Mouse (Mus musculus): Measurements from ENCODE around the gene Olfr545. TPM values are rescaled to one million over a fixed set of nuclear protein-coding genes. Genes with fewer than 3 reads are reported as not detected.
A peak's percentile ranks its signal among the peaks of the same experiment; 100 is the strongest.
"Not testable (repeated sequence)": the region's sequence is repeated elsewhere in the genome, so short reads cannot be mapped to it uniquely, and the experiment has no call there.

The Olfr545 gene
- polyA plus RNA-seq, 1 experiment from 2014 or later, result 0.29 TPM

DNA sequence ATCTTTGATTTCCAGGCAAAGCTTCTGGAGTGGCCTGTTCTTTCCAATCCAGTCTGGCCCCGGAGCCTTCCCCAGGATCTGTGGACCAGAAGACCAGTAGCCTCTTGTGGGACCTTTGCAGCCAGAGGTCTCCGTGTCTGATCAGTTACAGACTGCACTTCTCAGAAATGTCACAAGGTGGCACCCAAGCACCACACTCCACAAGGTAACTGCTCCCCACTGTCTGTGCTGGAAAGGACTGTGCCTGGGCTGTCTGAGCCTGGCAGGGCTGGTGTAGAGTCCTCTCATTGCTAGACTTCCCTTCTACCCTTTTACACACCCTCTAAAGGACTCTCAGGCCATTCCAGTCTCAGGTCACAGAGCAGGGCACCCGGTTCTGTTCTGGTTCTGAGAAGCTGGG lies 7.5 kb upstream of the Olfr545 start:
- Histone ChIP-seq H3K9me3 (no peaks in the 10 kb centered on the region), H3K4me3 (no peak overlapping the region), H3K27ac (no peak overlapping the region), H3K4me1 (replicated peaks) (no peaks in the 10 kb centered on the region), H3K27me3 (ENCODE audit: insufficient read depth, poor library complexity, severe bottlenecking) (peaks cover 14% of the 10 kb centered on the region), H3K36me3 (no peaks in the 10 kb centered on the region)
- DNase-seq (ENCODE audit: low spot score), result peak; percentile 78
- WGBS, result 50% methylated on average over 3 of the region's 3 CpGs

DNA sequence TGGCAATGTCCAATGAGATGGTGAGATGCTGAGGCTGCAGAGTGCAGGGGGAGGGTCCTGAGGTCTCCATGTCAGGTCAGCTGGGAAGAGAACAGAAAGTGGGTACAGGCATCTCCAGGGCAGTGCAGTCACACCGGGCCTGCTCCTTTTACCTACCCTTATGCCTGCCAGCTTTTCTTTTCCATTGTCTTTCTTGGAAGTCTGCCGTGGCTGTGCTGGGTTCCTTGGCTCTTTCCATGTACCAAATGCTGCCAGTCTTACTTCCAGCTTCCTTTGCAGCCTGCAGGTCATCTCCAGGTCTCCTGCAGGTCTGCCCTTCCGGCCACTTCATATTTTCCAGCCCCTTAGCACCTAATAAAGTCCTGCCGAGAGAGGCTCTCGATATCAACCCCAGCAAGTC lies 2.6 kb upstream of the Olfr545 start:
- Histone ChIP-seq H3K4me1 (replicated peaks) (no peaks in the 10 kb centered on the region), H3K9me3 (no peaks in the 10 kb centered on the region), H3K27me3 (ENCODE audit: insufficient read depth, poor library complexity, severe bottlenecking) (no peaks in the 10 kb centered on the region), H3K4me3 (no peak overlapping the region), H3K27ac (no peak overlapping the region), H3K36me3 (no peaks in the 10 kb centered on the region)
- 86% methylated on average over 5 of the region's 5 CpGs for WGBS
- no peak for DNase-seq (ENCODE audit: low spot score)

DNA sequence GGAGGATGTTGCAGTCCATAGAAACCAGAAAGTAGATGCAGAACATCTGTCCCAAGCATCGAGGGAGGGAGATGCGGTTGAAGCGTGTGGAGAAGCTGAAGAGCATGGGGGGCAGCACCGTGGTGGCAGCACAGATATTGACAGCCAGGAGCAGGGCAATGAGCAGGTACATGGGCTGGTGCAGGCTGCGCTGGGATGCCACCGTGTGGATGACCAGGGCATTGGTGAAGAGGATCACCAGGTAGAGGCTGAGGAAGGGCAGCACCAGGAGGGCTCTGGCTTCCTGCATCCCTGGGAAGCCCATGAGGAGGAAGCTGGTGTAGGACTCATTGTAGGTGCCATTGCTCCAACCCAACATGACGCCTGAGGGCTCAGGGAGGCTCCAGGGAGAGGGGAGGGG lies 5.0 kb downstream of the Olfr545 start:
- H3K4me1 ChIP-seq (replicated peaks); H3K4me3 ChIP-seq; DNase-seq (ENCODE audit: low spot score); H3K27me3 ChIP-seq (ENCODE audit: insufficient read depth, poor library complexity, severe bottlenecking); H3K36me3 ChIP-seq; H3K9me3 ChIP-seq; H3K27ac ChIP-seq: not testable (repeated sequence)
- 52% methylated on average over 7 of the region's 7 CpGs for WGBS

DNA sequence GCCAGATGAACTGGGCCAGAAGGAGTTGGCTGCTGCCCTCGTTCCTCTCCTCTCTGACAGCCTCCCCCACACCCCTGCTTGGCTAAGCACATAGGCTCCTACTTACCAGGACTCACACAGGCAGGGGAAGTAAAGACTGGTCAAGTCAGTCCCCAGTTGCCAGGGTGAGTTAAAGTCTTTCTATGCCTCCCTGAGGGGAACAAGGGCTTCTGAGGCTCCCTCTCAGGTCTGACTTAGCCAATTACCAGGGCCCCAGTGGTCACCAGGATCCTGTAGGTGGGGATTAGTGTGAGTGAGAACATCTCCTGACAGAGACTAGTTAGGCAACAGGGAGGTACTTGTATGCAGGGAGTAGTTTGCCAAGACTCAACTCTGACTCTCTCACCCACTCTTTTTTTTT lies 11.2 kb downstream of the Olfr545 start, which contains the start of gene Olfr544:
Olfr544 (minus strand) TSS at position 153 of the 400 bp plus-strand sequence.
- WGBS, result 69% methylated on average over 1 of the region's 1 CpGs
- no peaks in the 10 kb centered on the region for H3K9me3 ChIP-seq
- DNase-seq (ENCODE audit: low spot score), result no peak

DNA sequence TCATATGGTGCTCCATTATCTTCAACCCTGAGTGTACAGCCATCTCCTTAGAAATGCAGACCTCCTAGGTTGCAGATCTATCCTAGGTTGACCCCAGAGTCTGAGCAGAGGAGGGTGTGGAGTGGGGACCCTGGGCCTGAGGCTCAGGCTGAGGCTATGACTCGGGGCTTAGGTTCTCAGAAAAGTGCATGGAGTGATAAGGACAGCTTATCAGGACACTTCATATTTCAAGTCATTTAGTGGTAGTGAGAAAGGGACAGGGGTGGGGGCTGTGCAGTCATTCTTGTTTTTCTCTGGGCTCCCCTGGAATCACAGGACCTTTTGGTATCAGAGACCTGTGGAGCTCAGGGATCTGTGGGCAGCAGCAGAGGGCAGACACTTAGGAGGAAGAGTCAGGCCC lies 13.3 kb downstream of the Olfr545 start:
- Histone ChIP-seq H3K36me3 (no peaks in the 10 kb centered on the region), H3K4me3 (no peak overlapping the region), H3K9me3 (no peaks in the 10 kb centered on the region), H3K27ac (no peak overlapping the region), H3K27me3 (ENCODE audit: insufficient read depth, poor library complexity, severe bottlenecking) (no peaks in the 10 kb centered on the region), H3K4me1 (replicated peaks) (no peaks in the 10 kb centered on the region)
- 85% methylated on average over 1 of the region's 1 CpGs for WGBS
- DNase-seq (ENCODE audit: low spot score), result no peak

More for the DNA sequence above, 11.2 kb downstream of the Olfr545 start, which contains the start of gene Olfr544:
- no peaks in the 10 kb centered on the region for H3K4me1 ChIP-seq (replicated peaks)
- H3K36me3 ChIP-seq, result no peaks in the 10 kb centered on the region
- no peaks in the 10 kb centered on the region for H3K27me3 ChIP-seq (ENCODE audit: insufficient read depth, poor library complexity, severe bottlenecking)
- H3K27ac ChIP-seq, result no peak within 1 kb of the TSS
- no peak within 1 kb of the TSS for H3K4me3 ChIP-seq

DNA sequence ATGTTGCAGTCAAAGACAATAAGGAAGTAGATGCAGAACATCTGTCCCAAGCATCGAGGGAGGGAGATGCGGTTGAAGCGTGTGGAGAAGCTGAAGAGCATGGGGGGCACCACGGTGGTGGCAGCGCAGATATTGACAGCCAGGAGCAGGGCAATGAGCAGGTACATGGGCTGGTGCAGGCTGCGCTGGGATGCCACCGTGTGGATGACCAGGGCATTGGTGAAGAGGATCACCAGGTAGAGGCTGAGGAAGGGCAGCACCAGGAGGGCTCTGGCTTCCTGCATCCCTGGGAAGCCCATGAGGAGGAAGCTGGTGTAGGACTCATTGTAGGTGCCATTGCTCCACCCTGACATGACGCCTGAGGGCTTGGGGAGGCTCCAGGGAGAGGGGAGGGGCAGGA lies 14.6 kb downstream of the Olfr545 start:
- not testable (repeated sequence) for DNase-seq (ENCODE audit: low spot score); H3K9me3 ChIP-seq; H3K27me3 ChIP-seq (ENCODE audit: insufficient read depth, poor library complexity, severe bottlenecking); H3K4me1 ChIP-seq (replicated peaks); H3K36me3 ChIP-seq; H3K4me3 ChIP-seq; H3K27ac ChIP-seq
- WGBS, result 69% methylated on average over 8 of the region's 8 CpGs

DNA sequence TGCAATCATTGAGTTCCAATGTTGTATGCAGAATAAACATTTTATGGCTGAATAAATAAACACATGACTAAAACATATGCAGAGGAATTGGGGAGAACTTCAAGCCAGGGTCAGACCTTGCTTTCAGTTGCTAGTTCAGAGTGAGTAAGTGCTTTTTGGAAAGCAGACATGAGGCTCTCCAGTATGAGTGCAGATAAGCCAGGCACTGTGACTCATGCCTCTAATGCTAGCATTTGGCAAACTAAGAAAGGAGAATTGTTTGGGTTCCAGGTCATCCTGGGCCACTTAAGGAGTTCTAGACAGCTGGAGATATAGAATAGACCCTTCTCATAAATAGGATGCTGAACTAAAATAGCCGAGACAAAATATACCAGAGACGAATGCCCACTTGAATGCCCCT lies 15.7 kb downstream of the Olfr545 start:
- DNase-seq (ENCODE audit: low spot score), result no peak
- H3K36me3 ChIP-seq, result no peaks in the 10 kb centered on the region
- WGBS, result 94% methylated on average over 2 of the region's 2 CpGs
- H3K27me3 ChIP-seq (ENCODE audit: insufficient read depth, poor library complexity, severe bottlenecking), result no peaks in the 10 kb centered on the region
- no peak overlapping the region for H3K4me3 ChIP-seq
- H3K4me1 ChIP-seq (replicated peaks), result no peaks in the 10 kb centered on the region
- H3K27ac ChIP-seq, result no peak overlapping the region
- H3K9me3 ChIP-seq, result no peaks in the 10 kb centered on the region

DNA sequence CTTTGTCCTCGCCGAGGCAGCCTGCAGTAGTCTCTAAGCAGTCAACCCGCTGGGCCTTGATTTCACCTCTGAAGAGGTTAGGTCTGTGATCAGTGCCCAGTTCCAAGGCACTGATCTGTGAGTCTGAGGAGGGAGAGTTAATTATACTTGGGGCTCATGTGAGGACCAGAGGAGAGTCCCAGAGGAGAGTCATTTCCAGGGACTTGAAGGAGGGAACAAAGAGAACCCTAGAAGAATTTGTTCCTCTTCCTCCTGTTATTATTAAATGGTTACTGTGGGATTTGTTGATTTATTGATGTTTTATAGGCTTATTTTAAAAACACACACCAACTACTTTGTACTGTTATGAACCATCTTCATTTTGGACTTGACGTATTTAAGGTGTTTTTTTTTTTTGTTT lies 17.8 kb downstream of the Olfr545 start, which contains the start of gene Olfr543:
Olfr543 (minus strand) TSS at position 101 of the 400 bp plus-strand sequence.
- no peak for DNase-seq (ENCODE audit: low spot score)
- peaks cover 9% of the 10 kb centered on the region for H3K36me3 ChIP-seq

DNA sequence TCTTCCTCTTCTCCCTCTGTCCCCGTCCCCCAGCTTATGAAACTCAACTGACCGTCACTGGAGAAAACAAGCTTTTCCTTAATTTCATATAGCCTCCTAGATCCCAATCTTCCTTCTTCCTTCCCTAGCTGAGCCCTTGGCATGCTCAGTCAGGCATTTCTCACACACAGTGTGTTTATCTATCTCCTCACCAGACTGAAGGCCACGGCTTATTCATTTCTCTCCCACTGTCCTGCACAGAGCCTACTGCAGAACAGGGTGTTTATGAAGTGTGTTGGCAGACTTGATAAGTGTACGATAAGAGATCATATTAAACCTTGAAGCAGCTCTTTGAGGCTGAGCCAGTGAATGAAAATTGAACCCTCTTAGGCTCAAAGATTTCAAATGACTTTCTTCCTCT lies 18.6 kb downstream of the Olfr545 start:
- peaks cover 9% of the 10 kb centered on the region for H3K36me3 ChIP-seq
- H3K27ac ChIP-seq, result no peak overlapping the region
- H3K4me1 ChIP-seq (replicated peaks), result no peaks in the 10 kb centered on the region
- no peak for DNase-seq (ENCODE audit: low spot score)
- H3K4me3 ChIP-seq, result no peak overlapping the region
- 90% methylated on average over 4 of the region's 4 CpGs for WGBS
- no peaks in the 10 kb centered on the region for H3K27me3 ChIP-seq (ENCODE audit: insufficient read depth, poor library complexity, severe bottlenecking)
- no peaks in the 10 kb centered on the region for H3K9me3 ChIP-seq

More for the DNA sequence above, 17.8 kb downstream of the Olfr545 start, which contains the start of gene Olfr543:
- 97% methylated on average over 4 of the region's 4 CpGs for WGBS
- Histone ChIP-seq H3K27ac (no peak within 1 kb of the TSS), H3K9me3 (no peaks in the 10 kb centered on the region), H3K4me1 (replicated peaks) (no peaks in the 10 kb centered on the region), H3K27me3 (ENCODE audit: insufficient read depth, poor library complexity, severe bottlenecking) (no peaks in the 10 kb centered on the region), H3K4me3 (no peak within 1 kb of the TSS)

DNA sequence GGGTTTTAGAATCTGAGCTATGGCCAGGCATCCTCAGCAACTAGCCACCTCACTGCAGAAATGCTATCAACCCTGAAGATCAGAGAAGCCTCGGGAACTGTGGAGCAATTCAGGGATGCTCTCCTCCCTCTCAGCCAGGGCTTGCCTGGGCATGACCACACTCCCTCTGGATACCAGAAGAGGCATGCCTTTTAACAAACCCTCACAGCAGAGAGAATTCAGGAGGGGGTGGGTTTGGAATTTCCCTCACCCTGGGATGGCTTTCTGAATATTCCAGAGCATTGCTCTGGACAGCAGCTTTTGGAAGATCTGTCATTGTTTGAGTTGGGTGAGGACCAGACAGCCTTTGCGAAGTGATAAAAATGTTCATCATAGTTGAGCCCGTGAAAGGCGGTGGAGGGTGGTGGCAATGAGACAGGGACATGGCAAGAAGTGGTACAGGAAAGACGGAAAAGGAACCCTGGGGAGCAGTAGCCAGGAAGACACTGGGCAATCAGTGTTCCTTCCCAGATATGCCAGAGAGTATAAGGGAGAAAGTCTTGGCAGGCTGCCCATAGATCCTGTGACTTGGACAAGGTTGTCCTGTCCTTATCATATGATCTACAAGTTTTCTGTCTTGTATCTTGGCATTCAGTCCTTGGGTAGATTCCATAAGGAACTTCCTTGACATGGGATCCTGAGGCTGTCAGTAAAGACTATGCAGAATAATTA lies 19.9 kb downstream of the Olfr545 start:
- Histone ChIP-seq H3K27me3 (ENCODE audit: insufficient read depth, poor library complexity, severe bottlenecking) (no peaks in the 10 kb centered on the region), H3K4me3 (no peak overlapping the region), H3K4me1 (replicated peaks) (no peaks in the 10 kb centered on the region), H3K27ac (no peak overlapping the region), H3K36me3 (peaks cover 9% of the 10 kb centered on the region), H3K9me3 (no peaks in the 10 kb centered on the region)
- WGBS, result 76% methylated on average over 5 of the region's 5 CpGs
- DNase-seq (ENCODE audit: low spot score), result no peak

DNA sequence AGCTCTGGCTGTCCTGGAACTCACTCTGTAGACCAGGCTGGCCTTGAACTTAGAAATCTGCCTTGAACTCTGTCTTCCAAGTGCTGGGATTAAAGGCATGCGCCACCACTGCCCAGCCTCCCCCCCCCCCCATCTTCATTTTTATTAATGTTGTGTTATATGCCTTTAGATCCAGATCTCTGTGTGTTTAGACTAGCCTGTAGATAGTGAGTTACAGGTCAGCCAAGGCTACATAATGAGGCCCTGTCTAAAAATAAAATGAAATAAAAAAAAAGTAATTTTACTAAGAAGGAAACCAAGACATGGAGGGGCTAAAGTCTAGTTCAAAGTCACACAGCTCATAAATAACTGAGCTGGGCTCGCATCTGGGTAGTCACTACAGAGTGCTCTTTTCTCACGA lies 20.4 kb downstream of the Olfr545 start:
- H3K9me3 ChIP-seq, result no peaks in the 10 kb centered on the region
- WGBS, result 88% methylated on average over 3 of the region's 3 CpGs
- H3K4me1 ChIP-seq (replicated peaks), result no peaks in the 10 kb centered on the region
- no peak for DNase-seq (ENCODE audit: low spot score)
- H3K4me3 ChIP-seq, result no peak overlapping the region
- H3K27ac ChIP-seq, result no peak overlapping the region
- no peaks in the 10 kb centered on the region for H3K27me3 ChIP-seq (ENCODE audit: insufficient read depth, poor library complexity, severe bottlenecking)
- peaks cover 9% of the 10 kb centered on the region for H3K36me3 ChIP-seq

DNA sequence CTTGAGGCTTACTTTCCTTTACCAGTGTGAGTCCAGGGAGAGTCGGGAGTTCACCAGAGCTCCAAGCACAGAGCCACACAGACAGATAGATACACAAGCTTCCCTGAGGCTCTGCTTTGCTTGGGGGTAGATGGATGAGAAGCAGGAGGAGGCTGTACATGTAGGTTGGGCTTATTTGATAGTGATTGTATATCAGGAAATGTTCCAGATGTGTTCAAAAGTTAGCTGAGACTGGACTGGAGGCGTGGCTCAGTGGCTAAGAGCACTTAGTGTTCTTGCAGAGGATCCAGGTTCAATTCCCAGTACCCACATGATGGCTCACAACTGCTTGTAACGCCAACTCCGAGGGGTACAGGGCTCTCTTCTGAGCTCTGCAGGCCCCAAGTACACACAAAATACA lies 20.9 kb downstream of the Olfr545 start:
- H3K27me3 ChIP-seq (ENCODE audit: insufficient read depth, poor library complexity, severe bottlenecking), result no peaks in the 10 kb centered on the region
- no peaks in the 10 kb centered on the region for H3K9me3 ChIP-seq
- H3K4me3 ChIP-seq, result no peak overlapping the region
- H3K27ac ChIP-seq, result no peak overlapping the region
- H3K4me1 ChIP-seq (replicated peaks), result no peaks in the 10 kb centered on the region
- DNase-seq (ENCODE audit: low spot score), result no peak
- peaks cover 9% of the 10 kb centered on the region for H3K36me3 ChIP-seq
- 90% methylated on average over 4 of the region's 4 CpGs for WGBS

DNA sequence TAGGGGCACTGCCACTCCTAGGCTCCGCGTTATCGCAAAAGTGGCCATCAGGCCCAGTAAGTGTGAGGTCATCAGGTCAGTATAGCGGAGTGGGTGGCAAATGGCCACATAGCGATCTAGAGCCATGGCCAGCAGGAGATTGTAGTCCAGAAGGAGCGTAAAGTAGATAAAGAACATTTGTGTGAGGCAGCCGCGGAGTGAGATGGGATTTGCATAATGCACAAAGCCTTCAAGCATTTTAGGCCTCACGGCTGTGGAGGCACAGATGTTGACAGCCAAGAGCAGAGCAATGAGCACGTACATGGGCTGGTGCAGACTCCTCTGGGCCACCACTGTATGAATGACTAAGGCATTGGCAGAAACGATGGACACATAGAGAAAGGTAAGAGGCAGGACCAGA lies 22.0 kb downstream of the Olfr545 start:
- no peaks in the 10 kb centered on the region for H3K27me3 ChIP-seq (ENCODE audit: insufficient read depth, poor library complexity, severe bottlenecking)
- peaks cover 9% of the 10 kb centered on the region for H3K36me3 ChIP-seq
- H3K4me1 ChIP-seq (replicated peaks), result no peaks in the 10 kb centered on the region
- no peak overlapping the region for H3K27ac ChIP-seq
- no peak overlapping the region for H3K4me3 ChIP-seq
- DNase-seq (ENCODE audit: low spot score), result no peak
- WGBS, result 77% methylated on average over 11 of the region's 11 CpGs
- no peaks in the 10 kb centered on the region for H3K9me3 ChIP-seq

DNA sequence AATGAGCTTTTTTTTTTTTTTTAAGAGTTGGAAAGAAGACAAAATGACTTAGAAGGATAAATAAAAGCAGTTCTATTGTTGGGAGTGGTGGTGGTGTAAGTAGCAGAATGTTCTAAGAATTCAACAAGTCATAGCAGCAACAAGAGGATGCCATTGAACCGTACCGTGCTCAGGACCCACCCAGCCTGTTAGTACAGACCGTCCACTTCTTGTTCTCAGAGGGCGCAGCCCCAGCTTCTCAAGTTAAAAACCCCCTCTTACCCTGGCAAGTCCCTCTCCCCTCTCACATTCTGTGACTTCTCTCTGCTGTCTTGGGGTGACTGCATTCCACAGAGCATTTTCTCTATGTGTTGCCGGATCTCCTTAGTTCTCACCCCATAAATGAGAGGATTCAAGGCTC lies 22.8 kb downstream of the Olfr545 start:
- Histone ChIP-seq H3K4me3 (no peak overlapping the region), H3K4me1 (replicated peaks) (no peaks in the 10 kb centered on the region), H3K27me3 (ENCODE audit: insufficient read depth, poor library complexity, severe bottlenecking) (no peaks in the 10 kb centered on the region), H3K36me3 (peaks cover 9% of the 10 kb centered on the region), H3K9me3 (no peaks in the 10 kb centered on the region), H3K27ac (no peak overlapping the region)
- WGBS, result 92% methylated on average over 5 of the region's 5 CpGs
- DNase-seq (ENCODE audit: low spot score), result no peak

All from hindbrain, embryonic 10.5 days (tissue).